Mouse (Mus musculus): ENCODE data around the gene Mvb12b.
A peak's percentile ranks its signal among the peaks of the same experiment; 100 is the strongest.

Gene Mvb12b

GRCm38 (mm10) chr2:33886386-33887327 lies 1.1 kb downstream of the Mvb12b start:
- DNase-seq (ENCODE audit: low read depth, low spot score), result no peak

- no peak for DNase-seq (ENCODE audit: low read depth, low spot score)
These were observed 2.5 kb downstream of the Mvb12b start for GRCm38 (mm10) chr2:33885264-33885651.

- no peak for DNase-seq (ENCODE audit: low read depth, low spot score)
These were observed 3.0 kb downstream of the Mvb12b start for GRCm38 (mm10) chr2:33884623-33885263.

GRCm38 (mm10) chr2:33879223-33879622 lies 8.5 kb downstream of the Mvb12b start:
- DNase-seq (ENCODE audit: low read depth, low spot score), result no peak

GRCm38 (mm10) chr2:33878437-33878836 lies 9.3 kb downstream of the Mvb12b start:
- DNase-seq (ENCODE audit: low read depth, low spot score), result no peak

- DNase-seq (ENCODE audit: low read depth, low spot score), result no peak
These were observed 9.9 kb downstream of the Mvb12b start for GRCm38 (mm10) chr2:33877663-33878360.

GRCm38 (mm10) chr2:33876529-33877290 lies 11.0 kb downstream of the Mvb12b start:
- DNase-seq (ENCODE audit: low read depth, low spot score), result peak; percentile 66

GRCm38 (mm10) chr2:33875594-33875993 lies 12.2 kb downstream of the Mvb12b start:
- no peak for DNase-seq (ENCODE audit: low read depth, low spot score)

- no peak for DNase-seq (ENCODE audit: low read depth, low spot score)
These were observed 12.7 kb downstream of the Mvb12b start for GRCm38 (mm10) chr2:33874856-33875576.

GRCm38 (mm10) chr2:33874367-33874766 lies 13.4 kb downstream of the Mvb12b start:
- DNase-seq (ENCODE audit: low read depth, low spot score), result no peak

- no peak for DNase-seq (ENCODE audit: low read depth, low spot score)
These were observed 14.2 kb downstream of the Mvb12b start for GRCm38 (mm10) chr2:33873501-33873900.

- no peak for DNase-seq (ENCODE audit: low read depth, low spot score)
These were observed 14.9 kb downstream of the Mvb12b start for GRCm38 (mm10) chr2:33872841-33873271.

- no peak for DNase-seq (ENCODE audit: low read depth, low spot score)
These were observed 16.6 kb downstream of the Mvb12b start for GRCm38 (mm10) chr2:33871181-33871520.

- peak; percentile 33 for DNase-seq (ENCODE audit: low read depth, low spot score)
These were observed 17.2 kb downstream of the Mvb12b start for GRCm38 (mm10) chr2:33870369-33871180.

GRCm38 (mm10) chr2:33869689-33870343 lies 17.9 kb downstream of the Mvb12b start:
- no peak for DNase-seq (ENCODE audit: low read depth, low spot score)

- DNase-seq (ENCODE audit: low read depth, low spot score), result no peak
These were observed 18.6 kb downstream of the Mvb12b start for GRCm38 (mm10) chr2:33868996-33869688.

GRCm38 (mm10) chr2:33868322-33868721 lies 19.4 kb downstream of the Mvb12b start:
- DNase-seq (ENCODE audit: low read depth, low spot score), result no peak

GRCm38 (mm10) chr2:33856746-33857145 lies 31.0 kb downstream of the Mvb12b start:
- DNase-seq (ENCODE audit: low read depth, low spot score), result no peak
